Mouse (Mus musculus) kidney, postnatal 0 days (tissue): ENCODE results near the gene Supt6. TPM values are rescaled to one million over a fixed set of nuclear protein-coding genes. Genes with fewer than 3 reads are reported as not detected.

Source experiments
- ATAC-seq: fragments of 200-750 bp; cut with Nextera tagmentation; replicated peaks from 2 replicates; pipeline ENCODE4 v1.8.0; 2017; ENCODE audit warnings: low read depth, moderate number of reproducible peaks, moderate TSS enrichment, moderate library complexity; ENCODE audit not compliant: low FRiP score
- DNase-seq: peaks from one replicate; pipeline ENCODE4 v3.0.0-alpha.2; 2016; ENCODE audit warnings: low spot score
- H3K27ac ChIP-seq: fragments of 300-500 bp; sonication (generic); 2 replicates; pipeline ENCODE4 v1.5.1; 2014; ENCODE audit warnings: mild to moderate bottlenecking
- H3K27me3 ChIP-seq: fragments of 300-500 bp; sonication (generic); 2 replicates; pipeline ENCODE4 v1.6.1; 2014; ENCODE audit warnings: low read length, mixed read lengths; ENCODE audit not compliant: insufficient read depth
- H3K36me3 ChIP-seq: fragments of 300-500 bp; sonication (generic); 2 replicates; pipeline ENCODE4 v1.6.1; 2014; ENCODE audit warnings: low read length, mixed read lengths; ENCODE audit not compliant: insufficient read depth
- H3K4me1 ChIP-seq: fragments of 300-500 bp; sonication (generic); replicated peaks from 2 replicates; pipeline ENCODE4 v1.6.1; 2014; ENCODE audit warnings: antibody characterized with exemption, low read length, mixed read lengths; ENCODE audit not compliant: insufficient read depth
- H3K4me2 ChIP-seq: fragments of 300-500 bp; sonication (generic); 2 replicates; pipeline ENCODE4 v1.6.1; 2014; ENCODE audit warnings: mild to moderate bottlenecking, low read length, moderate library complexity, mixed read lengths
- H3K4me3 ChIP-seq: fragments of 300-500 bp; sonication (generic); replicated peaks from 2 replicates; pipeline ENCODE4 v1.5.1; 2014; ENCODE audit warnings: low read depth, low read length
- H3K9ac ChIP-seq: fragments of 300-500 bp; sonication (generic); 2 replicates; pipeline ENCODE4 v1.6.1; 2014; ENCODE audit warnings: low read depth, low read length
- H3K9me3 ChIP-seq: fragments of 300-500 bp; sonication (generic); replicated peaks from 2 replicates; pipeline ENCODE4 v1.6.1; 2016; ENCODE audit warnings: low read length, inconsistent platforms, mixed read lengths
- CTCF ChIP-seq: IDR thresholded peaks from 2 replicates; pipeline ENCODE4 v1.5.1; 2016; ENCODE audit warnings: antibody characterized with exemption, low read depth, mild to moderate bottlenecking, moderate library complexity
- WGBS: fragments of 180-500 bp; shearing (Covaris S2); extraction: QIAGEN DNeasy Blood & Tissue Kit; methylation state at CpG from one replicate; pipeline ENCODE4 v1.1.7; 2014; 5-methylcytosine and 5-hydroxymethylcytosine counted together
- polyA plus RNA-seq: library from polyadenylated mRNA; unstranded; fragments of >200 nt; fragmentation: Nextera tagmentation; extraction: Ambion mirVana; gene quantifications from 2 replicates; pipeline ENCODE4 v1.2.1, GENCODE M21; 2015

The Supt6 gene
- polyA plus RNA-seq, 1 experiment from 2014 or later, result 14.4 TPM

- H3K27me3 ChIP-seq, result no peaks in the 10 kb centered on the region
- H3K36me3 ChIP-seq, result peaks cover 20% of the 10 kb centered on the region; the same call in 1 of the 2 replicates
- H3K9ac ChIP-seq, result peak overlapping the region; percentile 29; the same call in 1 of the 2 replicates
- DNase-seq (peak; percentile 70), ATAC-seq (peak; percentile 74)
- H3K27ac ChIP-seq, result peak overlapping the region; percentile 96
- H3K4me2 ChIP-seq, result peak overlapping the region; percentile 89
- no peak for TF ChIP-seq CTCF
- no peaks in the 10 kb centered on the region for H3K9me3 ChIP-seq
- WGBS, result under 1% methylated on average over 10 of the region's 10 CpGs
- peak overlapping the region; percentile 52 for H3K4me3 ChIP-seq
- peaks cover 27% of the 10 kb centered on the region for H3K4me1 ChIP-seq
Measured at GRCm38 (mm10) chr11:78177437-78177836, 68.3 kb downstream of the Supt6 start.

DNA sequence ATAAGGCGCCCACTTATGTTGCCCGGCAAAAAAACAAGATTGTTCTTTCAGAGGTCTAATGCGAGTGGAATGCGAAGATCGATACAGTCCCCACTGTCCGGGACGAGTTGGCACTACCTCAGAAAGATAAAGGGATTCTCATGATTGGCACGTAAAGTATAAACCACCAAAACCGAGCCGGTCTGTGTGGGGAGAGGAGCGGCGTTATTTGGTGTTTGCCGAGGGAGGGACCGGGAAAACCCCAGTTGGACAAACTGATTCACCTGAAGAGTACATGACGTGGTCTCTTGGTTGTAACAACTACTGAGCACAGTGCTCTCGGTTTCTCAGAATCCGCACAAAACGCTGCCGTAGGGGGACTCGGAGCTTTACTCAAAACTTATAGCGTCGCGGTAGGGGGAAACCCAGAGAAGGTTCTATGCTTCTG, 68.9 kb downstream of the Supt6 start:
- Histone ChIP-seq H3K9me3 (no peaks in the 10 kb centered on the region), H3K27me3 (no peaks in the 10 kb centered on the region), H3K4me1 (peaks cover 22% of the 10 kb centered on the region), H3K27ac (peak overlapping the region; percentile 96), H3K9ac (peak overlapping the region; percentile 69), H3K4me2 (peak overlapping the region; percentile 89), H3K4me3 (peak overlapping the region; percentile 52), H3K36me3 (peaks cover 22% of the 10 kb centered on the region; the same call in 1 of the 2 replicates)
- no peak for DNase-seq
- WGBS, result 0% methylated on average over 23 of the region's 23 CpGs
- no peak for TF ChIP-seq CTCF
- no peak for ATAC-seq

DNA sequence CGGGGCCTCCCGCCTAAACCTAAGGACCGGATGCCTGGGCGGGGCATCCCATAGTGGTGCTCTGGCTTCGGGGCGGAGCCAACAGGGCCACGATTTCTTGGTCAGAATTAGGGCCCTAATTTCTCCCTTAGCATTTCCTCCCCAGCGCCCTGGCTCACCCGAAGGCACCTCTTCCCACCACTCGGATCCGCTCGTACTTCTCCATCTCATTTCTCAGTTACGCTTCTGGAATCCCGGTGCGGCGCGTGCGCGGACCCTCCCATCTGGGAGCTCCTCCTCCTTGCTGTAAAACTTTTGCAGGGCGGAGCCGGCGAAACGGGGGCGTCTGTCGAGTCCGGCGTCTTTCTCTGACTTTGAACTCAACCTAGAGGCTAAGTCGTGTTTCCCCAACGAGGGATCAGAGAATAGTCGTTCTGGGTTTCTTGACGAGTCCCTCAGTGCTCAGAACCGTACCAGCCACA, 69.4 kb downstream of the Supt6 start, which contains the start of the genes Nek8 and Tlcd1:
Nek8 (minus strand) TSS at position 274 of the 461 bp plus-strand sequence.
Tlcd1 (plus strand) TSS at position 310 of the 461 bp plus-strand sequence.
- H3K27ac ChIP-seq, result peak within 1 kb of the TSS; percentile 96
- peaks cover 18% of the 10 kb centered on the region for H3K4me1 ChIP-seq
- TF ChIP-seq CTCF, result no peak
- no peaks in the 10 kb centered on the region for H3K27me3 ChIP-seq
- peak within 1 kb of the TSS; percentile 52 for H3K4me3 ChIP-seq
- DNase-seq, result peak; percentile 97
- WGBS, result under 1% methylated on average over 32 of the region's 32 CpGs
- peak within 1 kb of the TSS; percentile 89 for H3K4me2 ChIP-seq
- H3K9ac ChIP-seq, result peak within 1 kb of the TSS; percentile 69
- H3K36me3 ChIP-seq, result peaks cover 17% of the 10 kb centered on the region; the same call in 1 of the 2 replicates
- H3K9me3 ChIP-seq, result no peaks in the 10 kb centered on the region
- ATAC-seq, result peak; percentile 37

- Histone ChIP-seq H3K27ac (peak overlapping the region; percentile 96), H3K4me3 (peak overlapping the region; percentile 52), H3K9ac (peak overlapping the region; percentile 69), H3K4me2 (peak overlapping the region; percentile 89), H3K27me3 (no peaks in the 10 kb centered on the region), H3K4me1 (peaks cover 18% of the 10 kb centered on the region), H3K36me3 (peaks cover 14% of the 10 kb centered on the region; the same call in 1 of the 2 replicates), H3K9me3 (no peaks in the 10 kb centered on the region)
- peak; percentile 38 for TF ChIP-seq CTCF
- WGBS, result 1% methylated on average over 9 of the region's 10 CpGs
- DNase-seq (no peak), ATAC-seq (no peak)
Measured at GRCm38 (mm10) chr11:78175771-78176401, 69.9 kb downstream of the Supt6 start.

- 90% methylated on average over 3 of the region's 3 CpGs for WGBS
- H3K36me3 ChIP-seq, result peaks cover 5% of the 10 kb centered on the region; the same call in 1 of the 2 replicates
- no peaks in the 10 kb centered on the region for H3K9me3 ChIP-seq
- H3K4me2 ChIP-seq, result no peak overlapping the region
- TF ChIP-seq CTCF, result no peak
- no peaks in the 10 kb centered on the region for H3K27me3 ChIP-seq
- no peak overlapping the region for H3K4me3 ChIP-seq
- ATAC-seq (no peak), DNase-seq (no peak)
- peaks cover 10% of the 10 kb centered on the region; the same call in 1 of the 2 replicates for H3K4me1 ChIP-seq
- 0 out of 2 replicates have a peak overlapping the region, but pooled peaks have one; percentile 31 for H3K9ac ChIP-seq
- peak overlapping the region; percentile 54 for H3K27ac ChIP-seq
Measured at GRCm38 (mm10) chr11:78174506-78174905, 71.3 kb downstream of the Supt6 start.

- no peak for ATAC-seq
- Histone ChIP-seq H3K27me3 (no peaks in the 10 kb centered on the region), H3K9ac (no peak overlapping the region), H3K4me3 (no peak overlapping the region), H3K4me2 (no peak overlapping the region), H3K36me3 (peaks cover 5% of the 10 kb centered on the region; the same call in 1 of the 2 replicates), H3K27ac (no peak overlapping the region), H3K9me3 (no peaks in the 10 kb centered on the region), H3K4me1 (peaks cover 7% of the 10 kb centered on the region; the same call in 1 of the 2 replicates)
- no peak for TF ChIP-seq CTCF
- WGBS, result 85% methylated on average over 19 of the region's 19 CpGs
- no peak for DNase-seq
Measured at GRCm38 (mm10) chr11:78172748-78173383, 72.9 kb downstream of the Supt6 start.
